Mouse (Mus musculus) heart, postnatal 4 days (tissue): ENCODE results near the gene Gm6367. TPM values are rescaled to one million over a fixed set of nuclear protein-coding genes. Genes with fewer than 3 reads are reported as not detected.
"Not testable (repeated sequence)": the region's sequence is repeated elsewhere in the genome, so short reads cannot be mapped to it uniquely, and the experiment has no call there.

Experiments
- DNase-seq: peaks from one replicate; pipeline ENCODE4 v3.0.0; 2021
- total RNA-seq, 2 experiments: library from RNA; stranded (reverse); gene quantifications; 2 replicates each; pipeline ENCODE4 v1.2.3; 2021

The Gm6367 gene
- not detected for total RNA-seq

- DNase-seq = not testable (repeated sequence)
Measured at GRCm38 (mm10) chr5:94988326-94988725, at the start of gene Gm6367. TSS of gene Gm6367 (plus strand) at chr5:94988626.

Other genes with a start within 250 kb of the Gm6367 start
- not detected for gene Gm3183, start 123.2 kb upstream of the Gm6367 start, total RNA-seq
- not detected for gene Gm7942, start 118.3 kb downstream of the Gm6367 start, total RNA-seq
- not detected for gene Gm16513, start 194.0 kb downstream of the Gm6367 start, total RNA-seq